Mouse (Mus musculus) C2C12 (cell line): ENCODE data around the gene Trip10.

ENCODE experiments used
- MAX ChIP-seq: IDR thresholded peaks from one replicate; pipeline ENCODE4 v1.6.1; 2011; ENCODE audit warnings: mild to moderate bottlenecking, control low read depth
- MYOG ChIP-seq: IDR thresholded peaks from one replicate; pipeline ENCODE4 v1.6.1; 2011; ENCODE audit not compliant: control insufficient read depth, insufficient read length; ENCODE audit errors: extremely low read depth

DNA sequence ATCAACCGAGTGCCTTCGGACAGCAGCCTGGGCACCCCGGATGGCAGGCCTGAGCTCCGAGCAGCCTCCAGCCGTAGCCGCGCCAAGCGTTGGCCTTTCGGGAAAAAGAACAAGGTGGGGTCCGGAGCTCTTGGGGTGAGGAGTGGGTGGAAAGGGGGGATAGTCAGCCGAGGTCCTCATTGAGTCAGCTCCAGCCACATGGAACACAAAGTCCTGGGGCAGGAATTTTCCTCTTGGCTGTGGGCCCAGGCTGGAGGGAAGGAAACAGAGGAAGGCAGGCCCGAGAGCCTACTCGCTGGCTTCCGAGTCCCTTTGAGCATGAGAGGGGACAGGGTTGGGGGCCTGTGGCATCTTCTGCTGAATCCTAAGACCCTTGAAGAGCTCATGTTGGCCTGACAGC, 6.1 kb downstream of the Trip10 start:
- TF ChIP-seq MAX (no peak), MYOG (no peak)
